37 mouse cellular contexts compared by ENCODE assay signal in the genomic region with DNA sequence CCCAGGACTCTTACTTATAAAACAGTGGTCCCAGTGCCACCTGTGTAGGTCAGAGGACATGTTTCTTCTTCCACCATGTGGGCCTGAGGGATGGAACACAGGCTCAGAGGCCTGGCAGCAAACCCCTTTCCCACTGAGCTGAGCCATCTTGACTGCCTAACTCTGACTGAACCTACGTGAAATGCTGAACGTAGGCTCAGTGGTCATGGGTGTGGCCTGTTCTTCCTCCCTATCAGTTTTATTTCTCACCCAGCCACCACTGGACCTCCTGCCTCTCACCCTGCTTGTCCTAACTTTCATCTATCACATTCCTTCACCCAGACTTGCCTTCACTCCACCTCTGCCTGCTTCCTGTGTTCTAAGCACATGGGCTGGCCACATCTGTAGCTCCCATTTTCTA. TPM values are rescaled to one million over a fixed set of nuclear protein-coding genes. Genes with fewer than 3 reads are reported as not detected.
"Had no signal": no experiment of that assay in that cellular context is flagged by ENCODE, and none has a peak within 500 bp of the region (broad histone marks: within the 10 kb centered on the region; RNA-seq: fewer than 3 reads in every experiment).

No protein-coding gene starts in this region.

- H3K36me3 ChIP-seq: heart, embryonic 10.5 days; heart, embryonic 12.5 days; hindbrain, embryonic 10.5 days; intestine, embryonic 15.5 days; kidney, embryonic 15.5 days; limb, embryonic 13.5 days; limb, embryonic 15.5 days had no signal

- H3K9me3 ChIP-seq: heart, embryonic 10.5 days; heart, embryonic 12.5 days; hindbrain, embryonic 10.5 days; intestine, embryonic 15.5 days; kidney, embryonic 15.5 days; limb, embryonic 13.5 days; limb, embryonic 15.5 days had no signal

- ATAC-seq: hindbrain, embryonic 16.5 days; inflammation-experienced regulatory T-cells, adult 6 months; intestine, embryonic 15.5 days; intestine, postnatal 0 days had no signal

- H3K4me1 ChIP-seq: hindbrain, embryonic 10.5 days; intestine, embryonic 15.5 days; kidney, embryonic 15.5 days had no signal

- H3K4me3 ChIP-seq: gastrocnemius, adult 2 months; heart, embryonic 10.5 days; heart, embryonic 12.5 days; hindbrain, embryonic 10.5 days; intestine, embryonic 15.5 days; kidney, embryonic 15.5 days; limb, embryonic 13.5 days; limb, embryonic 15.5 days had no signal

- DNase-seq: gastrocnemius, adult 2 months; gastrocnemius, postnatal 10 days; gastrocnemius, postnatal 25 days; heart, adult 18-20 months; heart, postnatal 10 days; heart, postnatal 4 days; kidney, adult 18-20 months; kidney, adult 8-10 months; kidney, postnatal 14 days; kidney, postnatal 36 days; layer of hippocampus, adult 9-11 months; layer of hippocampus, postnatal 36 days; left cerebral cortex, postnatal 4 days had no signal

- H3K27me3 ChIP-seq: intestine, embryonic 15.5 days; kidney, embryonic 15.5 days; limb, embryonic 13.5 days; limb, embryonic 15.5 days had no signal

- H3K27ac ChIP-seq: gastrocnemius, adult 2 months; heart, embryonic 10.5 days; hindbrain, embryonic 10.5 days; hindbrain, embryonic 14.5 days; intestine, embryonic 15.5 days; kidney, embryonic 15.5 days; kidney, postnatal 0 days; limb, embryonic 13.5 days; limb, embryonic 15.5 days had no signal

- H3K4me2 ChIP-seq: heart, embryonic 12.5 days; hindbrain, embryonic 14.5 days; intestine, embryonic 15.5 days; kidney, embryonic 15.5 days; limb, embryonic 13.5 days; limb, embryonic 15.5 days had no signal

- H3K9ac ChIP-seq: heart, embryonic 12.5 days; hindbrain, embryonic 14.5 days; intestine, embryonic 15.5 days; kidney, embryonic 15.5 days; limb, embryonic 13.5 days; limb, embryonic 15.5 days had no signal

RNA-seq across cellular contexts. Expression of a gene that starts 3.0 kb away (rescaled TPM):
- total RNA-seq: gastrocnemius, adult 2 months; gastrocnemius, postnatal 25 days; gastrocnemius, postnatal 4 days; granulocyte monocyte progenitor cell, adult 5-6 weeks; heart, adult 18-20 months; heart, adult 8-10 months; heart, postnatal 10 days; heart, postnatal 25 days; heart, postnatal 4 days; layer of hippocampus, adult 8-10 months; layer of hippocampus, postnatal 36 days; left cerebral cortex, postnatal 10 days; left cerebral cortex, postnatal 25 days; left cerebral cortex, postnatal 4 days had no signal
- polyA plus RNA-seq: frontal cortex, adult 2 months; heart, embryonic 10.5 days; heart, embryonic 12.5 days; heart, embryonic 14.5 days; heart, embryonic 16.5 days; hindbrain, embryonic 10.5 days; hindbrain, embryonic 14.5 days; hindbrain, embryonic 16.5 days; inflammation-experienced regulatory T-cells, adult 6 months; intestine, embryonic 15.5 days; intestine, postnatal 0 days; kidney, embryonic 15.5 days; kidney, postnatal 0 days; large intestine, adult 2 months; limb, embryonic 11.5 days; limb, embryonic 13.5 days; limb, embryonic 15.5 days had no signal
